Mouse (Mus musculus) small intestine, adult 2 months (tissue): ENCODE measurements around the gene Drg1.
"Not testable (repeated sequence)": the region's sequence is repeated elsewhere in the genome, so short reads cannot be mapped to it uniquely, and the experiment has no call there.

Experiments used
- CTCF ChIP-seq: fragments of 200-500 bp; IDR thresholded peaks from 2 replicates; pipeline ENCODE4 v1.5.1; 2012; ENCODE audit warnings: low read depth, mild to moderate bottlenecking, control low read depth, inconsistent platforms, low read length, moderate library complexity, mixed read lengths; ENCODE audit not compliant: insufficient replicate concordance, insufficient read length; ENCODE audit errors: extremely low read depth
- POLR2A ChIP-seq: fragments of 200-500 bp; IDR thresholded peaks from 2 replicates; pipeline ENCODE4 v1.6.1; 2012; ENCODE audit warnings: low read depth, mild to moderate bottlenecking, control low read depth, inconsistent platforms, low read length, moderate library complexity

- not testable (repeated sequence) for TF ChIP-seq CTCF, POLR2A
Measured at GRCm38 (mm10) chr11:3167571-3168001, 98.6 kb downstream of the Drg1 start.
